Mouse (Mus musculus) heart, adult 9 months (tissue): ENCODE measurements at regions not wholly inside any gene's neighbourhood (a gene's known extent, or its start where the extent isn't known, plus 50 kb on each side); places are given as distances from the start of the nearest gene placed in this dataset.

Source experiments
- DNase-seq, 2 experiments: peaks; one replicate each; pipeline ENCODE4 v3.0.0; 2022; ENCODE audit warnings: low spot score in 2 of 2

GRCm38 (mm10) chr2:80969354-80969753 is 352.3 kb downstream of the Nup35 start:
- DNase-seq, result peak in 1 of 2 experiments; percentile 2

DNA sequence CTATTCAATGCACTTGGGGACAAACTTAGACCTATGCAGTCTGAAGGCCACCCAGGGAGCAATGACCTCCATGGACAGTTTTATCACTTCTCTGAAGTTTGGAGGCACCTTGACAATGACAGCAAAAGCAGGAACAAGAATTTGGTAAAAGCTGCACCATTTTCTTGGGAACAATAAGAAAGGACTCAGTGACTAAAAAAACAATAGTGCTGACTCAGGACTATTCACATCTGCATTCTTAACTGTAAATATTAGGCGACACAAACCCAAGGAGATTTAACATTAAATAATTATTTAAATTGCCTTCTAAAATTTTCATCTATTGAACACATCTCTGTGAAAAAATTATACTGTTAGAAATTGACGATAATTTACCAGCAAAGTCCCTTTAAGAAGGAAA is 356.2 kb downstream of the Nup35 start:
- DNase-seq, result no peak

GRCm38 (mm10) chr2:80998296-80998695 is 381.3 kb downstream of the Nup35 start:
- DNase-seq, result no peak

- DNase-seq, result no peak
Measured at GRCm38 (mm10) chr2:81007071-81007470, 390.0 kb downstream of the Nup35 start.

- DNase-seq, result no peak
Measured at GRCm38 (mm10) chr2:81023620-81024019, 406.6 kb downstream of the Nup35 start.
